Comparison of ENCODE assay signal across 8 mouse cellular contexts in the genomic region with DNA sequence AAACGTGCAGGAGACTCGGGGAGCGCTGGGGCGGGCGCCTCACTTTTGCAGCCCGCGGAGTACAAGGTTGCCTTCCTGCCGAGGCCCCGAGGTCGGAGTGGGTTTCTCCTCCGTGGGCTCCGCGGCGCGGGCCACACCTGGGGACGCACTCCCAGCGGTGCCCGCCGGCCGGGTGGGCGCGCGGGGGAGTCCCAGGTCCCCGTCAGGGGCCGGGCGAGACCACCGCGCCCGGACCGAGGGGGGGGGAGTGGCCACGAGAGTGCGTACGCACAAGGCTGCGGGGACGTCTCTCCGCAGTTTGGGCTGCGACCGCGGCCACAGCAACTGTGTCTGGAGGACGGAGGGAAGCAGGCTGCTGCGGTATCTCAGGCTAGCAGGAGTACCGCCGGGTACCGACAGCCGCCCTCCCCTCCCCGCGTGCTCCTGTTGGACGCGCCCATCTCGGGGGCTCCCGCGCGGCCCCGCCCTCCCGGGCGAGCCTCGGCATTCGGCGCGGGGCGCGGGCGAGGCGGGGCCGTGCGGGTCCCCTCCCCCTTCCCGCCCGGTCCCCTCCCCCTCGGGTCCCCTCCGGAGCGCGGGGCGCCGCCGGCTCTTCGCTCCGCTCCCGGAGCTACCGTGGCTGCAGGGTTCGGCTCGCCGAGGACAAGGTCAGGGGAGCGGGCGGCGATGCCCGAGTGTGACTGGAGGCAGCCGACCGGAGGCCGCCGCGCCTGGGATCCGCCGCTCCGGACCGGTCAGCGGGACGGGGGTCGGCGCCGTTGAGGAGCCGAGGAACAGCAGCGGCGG. TPM values are rescaled to one million over a fixed set of nuclear protein-coding genes. Genes with fewer than 3 reads are reported as not detected.
A peak's percentile ranks its signal among the peaks of the same experiment; 100 is the strongest.
DNase-seq lines count a peak whose midpoint lies in the region; ATAC-seq lines count a peak whose summit lies in the region.

Atrnl1 (plus strand) TSS at position 559 of the 786 bp plus-strand sequence.

- under 1% methylated on average over 52 of the region's 103 CpGs for WGBS in embryonic facial prominence, embryonic 11.5 days
- under 1% methylated on average over 93 of the region's 103 CpGs for WGBS in limb, embryonic 13.5 days
- 1% methylated on average over 84 of the region's 103 CpGs for WGBS in midbrain, embryonic 15.5 days

- H3K9ac ChIP-seq in embryonic facial prominence, embryonic 11.5 days (replicated peaks; ENCODE audit: low read length): peak within 1 kb of the TSS; percentile 92
- peak within 1 kb of the TSS; percentile 96 for H3K9ac ChIP-seq in limb, embryonic 13.5 days
- peak within 1 kb of the TSS; percentile 78 for H3K9ac ChIP-seq in midbrain, embryonic 15.5 days

- peak; percentile 81 for DNase-seq in layer of hippocampus, adult 11-12 months (ENCODE audit: low spot score)
- no peak for DNase-seq in layer of hippocampus, adult 9-10 months (ENCODE audit: low spot score)
- DNase-seq in embryonic facial prominence, embryonic 11.5 days (ENCODE audit: low spot score): peak; percentile 92
- peak; percentile 99 for DNase-seq in heart, adult 11 months
- DNase-seq in kidney, adult 18-20 months: peak; percentile 92
- DNase-seq in spleen, adult 18-20 months: peak; percentile 81 to 88

- H3K4me2 ChIP-seq in embryonic facial prominence, embryonic 11.5 days (ENCODE audit: low read depth, low read length): peak within 1 kb of the TSS; percentile 95
- H3K4me2 ChIP-seq in limb, embryonic 13.5 days (replicated peaks): peak within 1 kb of the TSS; percentile 97
- H3K4me2 ChIP-seq in midbrain, embryonic 15.5 days: peak within 1 kb of the TSS; percentile 89

- peak within 1 kb of the TSS; percentile 94 for H3K27ac ChIP-seq in embryonic facial prominence, embryonic 11.5 days (replicated peaks; ENCODE audit: low read depth, low read length)
- H3K27ac ChIP-seq in limb, embryonic 13.5 days: peak within 1 kb of the TSS; percentile 96
- peak within 1 kb of the TSS; percentile 96 for H3K27ac ChIP-seq in midbrain, embryonic 15.5 days

- no peaks in the 10 kb centered on the region for H3K36me3 ChIP-seq in embryonic facial prominence, embryonic 11.5 days (replicated peaks; ENCODE audit: control insufficient read depth, insufficient read depth, low read depth, low read length)
- no peaks in the 10 kb centered on the region for H3K36me3 ChIP-seq in limb, embryonic 13.5 days
- H3K36me3 ChIP-seq in midbrain, embryonic 15.5 days (replicated peaks): no peaks in the 10 kb centered on the region

- H3K4me3 ChIP-seq in embryonic facial prominence, embryonic 11.5 days (ENCODE audit: low read depth, low read length): peak within 1 kb of the TSS; percentile 64
- H3K4me3 ChIP-seq in limb, embryonic 13.5 days: peak within 1 kb of the TSS; percentile 95
- H3K4me3 ChIP-seq in midbrain, embryonic 15.5 days: peak within 1 kb of the TSS; percentile 71

- no peaks in the 10 kb centered on the region for H3K4me1 ChIP-seq in embryonic facial prominence, embryonic 11.5 days (ENCODE audit: control insufficient read depth, insufficient read depth, low read length)
- peaks cover 45% of the 10 kb centered on the region for H3K4me1 ChIP-seq in limb, embryonic 13.5 days
- peaks cover 37% of the 10 kb centered on the region for H3K4me1 ChIP-seq in midbrain, embryonic 15.5 days

- H3K27me3 ChIP-seq in embryonic facial prominence, embryonic 11.5 days (ENCODE audit: control insufficient read depth, insufficient read depth, low read length): no peaks in the 10 kb centered on the region
- H3K27me3 ChIP-seq in limb, embryonic 13.5 days: no peaks in the 10 kb centered on the region
- H3K27me3 ChIP-seq in midbrain, embryonic 15.5 days (replicated peaks): no peaks in the 10 kb centered on the region

- H3K9me3 ChIP-seq in embryonic facial prominence, embryonic 11.5 days (replicated peaks; ENCODE audit: control insufficient read depth, low read length): no peaks in the 10 kb centered on the region
- no peaks in the 10 kb centered on the region for H3K9me3 ChIP-seq in limb, embryonic 13.5 days
- H3K9me3 ChIP-seq in midbrain, embryonic 15.5 days: no peaks in the 10 kb centered on the region

- peak; percentile 93 for ATAC-seq in embryonic facial prominence, embryonic 11.5 days (replicated peaks; ENCODE audit: insufficient number of reproducible peaks, low FRiP score, low TSS enrichment, low read depth)
- ATAC-seq in limb, embryonic 13.5 days (ENCODE audit: low FRiP score, low read depth): peak; percentile 89
- ATAC-seq in midbrain, embryonic 15.5 days (replicated peaks): peak; percentile 91

RNA-seq across cellular contexts. Expression of gene Atrnl1, which starts in this region (rescaled TPM):
- 7.2 and 7.8 TPM in 2 replicates for polyA plus RNA-seq in embryonic facial prominence, embryonic 11.5 days (2014; fragmentation: Nextera tagmentation; extraction: Ambion mirVana)
- 7.1 TPM in 2 replicates for polyA plus RNA-seq in limb, embryonic 13.5 days (2015; fragmentation: Nextera tagmentation; extraction: Ambion mirVana)
- 9.4 and 9.8 TPM in 2 replicates for polyA plus RNA-seq in midbrain, embryonic 15.5 days (2015; fragmentation: Nextera tagmentation; extraction: Ambion mirVana)
